In the genomic region with DNA sequence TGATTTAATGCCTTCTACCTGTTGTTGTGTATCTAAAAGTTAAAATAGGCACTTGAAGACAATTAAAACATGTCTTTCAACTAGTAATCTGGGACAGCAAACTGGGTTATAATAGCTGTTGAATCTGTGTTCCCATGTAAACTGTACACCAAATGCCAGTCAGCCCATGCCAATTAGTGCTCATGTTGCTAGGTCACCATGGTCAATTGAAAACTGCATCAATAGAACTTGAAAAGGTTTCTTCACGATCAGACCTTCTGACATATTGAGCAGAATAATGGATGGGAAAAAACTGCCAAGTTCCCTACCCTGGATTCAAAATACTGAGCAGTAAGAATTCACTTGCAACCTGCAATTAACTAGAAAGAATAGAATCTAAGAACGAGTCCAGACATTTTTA, we compare ENCODE assay signal across 33 mouse cellular contexts. TPM values are rescaled to one million over a fixed set of nuclear protein-coding genes. Genes with fewer than 3 reads are reported as not detected.
"Had no signal": no experiment of that assay in that cellular context is flagged by ENCODE, and none has a peak within 500 bp of the region (broad histone marks: within the 10 kb centered on the region; RNA-seq: fewer than 3 reads in every experiment).

No protein-coding gene starts in this region.

- H3K9me3 ChIP-seq: liver, embryonic 13.5 days; midbrain, embryonic 13.5 days; neural tube, embryonic 13.5 days had no signal

- H3K27ac ChIP-seq: liver, embryonic 13.5 days; midbrain, embryonic 13.5 days; neural tube, embryonic 13.5 days had no signal

- H3K9ac ChIP-seq: liver, embryonic 13.5 days; midbrain, embryonic 13.5 days; neural tube, embryonic 13.5 days had no signal

- H3K4me1 ChIP-seq: liver, embryonic 13.5 days; midbrain, embryonic 13.5 days had no signal

- H3K27me3 ChIP-seq: liver, embryonic 13.5 days had no signal

- DNase-seq: kidney, adult 18-20 months; kidney, adult 9 months; kidney, postnatal 14 days; liver, embryonic 13.5 days; lung, adult 2 months; lung, postnatal 14 days; lung, postnatal 4 days; right cerebral cortex, adult 18-20 months; right cerebral cortex, postnatal 25 days; spleen, adult 18-20 months; thymus, adult 18-20 months; thymus, postnatal 36 days had no signal

- H3K4me3 ChIP-seq: liver, embryonic 13.5 days; midbrain, embryonic 13.5 days; myocyte; neural tube, embryonic 13.5 days had no signal

- H3K4me2 ChIP-seq: liver, embryonic 13.5 days; midbrain, embryonic 13.5 days; neural tube, embryonic 13.5 days had no signal

- ATAC-seq: midbrain, embryonic 13.5 days; midbrain, embryonic 16.5 days had no signal

RNA-seq across cellular contexts. Expression of gene Nkx2-4, which starts 11.3 kb away (rescaled TPM):
- total RNA-seq: layer of hippocampus, adult 8-10 months; layer of hippocampus, postnatal 14 days; left cerebral cortex, adult 18-20 months; left cerebral cortex, postnatal 36 days; liver, adult 2 months; megakaryocyte progenitor cell, adult 5-6 weeks; megakaryocyte-erythroid progenitor cell, adult 5-6 weeks; monocyte, adult 5-6 weeks; neutrophil, adult 5-6 weeks had no signal
- polyA plus RNA-seq: kidney, embryonic 16.5 days; large intestine, adult 2 months; limb, embryonic 11.5 days; limb, embryonic 14.5 days; liver, adult 2 months; liver, embryonic 13.5 days; liver, embryonic 16.5 days; lung, adult 2 months; lung, embryonic 16.5 days; myocyte; neural tube, embryonic 13.5 days; stomach, embryonic 16.5 days; urinary bladder, adult 2 months had no signal
